Mouse (Mus musculus): ENCODE data around the gene Treh.

DNA sequence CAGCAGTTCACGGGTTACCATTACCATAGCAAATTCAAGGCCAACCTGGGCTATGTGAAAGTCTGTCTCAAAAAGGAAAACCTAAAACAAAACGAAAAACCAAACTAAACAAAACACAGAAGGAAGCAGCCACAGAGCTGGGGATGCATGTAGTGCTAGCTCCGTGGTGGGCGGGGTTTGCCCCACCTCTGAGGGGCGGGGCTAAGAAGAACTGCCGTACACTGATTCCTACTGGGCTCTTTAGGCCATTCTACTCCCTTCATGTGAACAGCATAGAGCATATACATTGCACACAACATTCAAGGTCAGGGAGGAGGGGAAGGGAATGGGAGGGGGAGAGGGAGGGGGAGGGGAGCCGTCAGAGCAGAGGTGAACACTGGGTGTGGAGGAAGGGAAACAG lies 17.6 kb downstream of the Treh start:
- TF ChIP-seq CTCF (IDR thresholded peaks at IDR 0.05; ENCODE audit: insufficient read depth, low read depth, low read length) (no peak), POLR2A (IDR thresholded peaks at IDR 0.05; ENCODE audit: insufficient read depth, low read depth, low read length) (no peak)
